Mouse (Mus musculus) frontal cortex, postnatal 25 days (tissue): Measurements from ENCODE around the gene Ifi203.
"Not testable (repeated sequence)": the region's sequence is repeated elsewhere in the genome, so short reads cannot be mapped to it uniquely, and the experiment has no call there.

Experiments used
- DNase-seq, 2 experiments: peaks; one replicate each; pipeline ENCODE4 v3.0.0; 2022; ENCODE audit warnings: low spot score in 2 of 2

The Ifi203 gene

DNA sequence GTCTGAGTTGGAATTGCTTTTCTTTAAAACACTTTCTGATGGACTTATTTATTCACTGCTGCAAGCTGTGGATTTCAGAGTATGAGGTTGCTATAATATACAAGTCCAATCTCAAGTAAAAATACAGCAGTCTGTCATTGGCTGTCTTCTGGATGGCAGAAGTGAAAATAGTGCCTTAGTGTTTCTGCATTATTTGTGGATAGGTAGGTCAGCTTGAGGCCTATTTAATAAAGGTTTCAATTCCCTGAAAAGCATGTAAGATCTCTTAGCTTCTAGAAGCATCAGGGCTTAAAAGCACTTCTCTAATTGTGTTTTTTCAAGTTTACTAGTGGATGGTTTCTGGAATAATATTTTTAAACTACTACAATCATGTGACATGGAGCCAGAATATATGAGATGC is 52.7 kb downstream of the Ifi203 start:
- not testable (repeated sequence) for DNase-seq

DNA sequence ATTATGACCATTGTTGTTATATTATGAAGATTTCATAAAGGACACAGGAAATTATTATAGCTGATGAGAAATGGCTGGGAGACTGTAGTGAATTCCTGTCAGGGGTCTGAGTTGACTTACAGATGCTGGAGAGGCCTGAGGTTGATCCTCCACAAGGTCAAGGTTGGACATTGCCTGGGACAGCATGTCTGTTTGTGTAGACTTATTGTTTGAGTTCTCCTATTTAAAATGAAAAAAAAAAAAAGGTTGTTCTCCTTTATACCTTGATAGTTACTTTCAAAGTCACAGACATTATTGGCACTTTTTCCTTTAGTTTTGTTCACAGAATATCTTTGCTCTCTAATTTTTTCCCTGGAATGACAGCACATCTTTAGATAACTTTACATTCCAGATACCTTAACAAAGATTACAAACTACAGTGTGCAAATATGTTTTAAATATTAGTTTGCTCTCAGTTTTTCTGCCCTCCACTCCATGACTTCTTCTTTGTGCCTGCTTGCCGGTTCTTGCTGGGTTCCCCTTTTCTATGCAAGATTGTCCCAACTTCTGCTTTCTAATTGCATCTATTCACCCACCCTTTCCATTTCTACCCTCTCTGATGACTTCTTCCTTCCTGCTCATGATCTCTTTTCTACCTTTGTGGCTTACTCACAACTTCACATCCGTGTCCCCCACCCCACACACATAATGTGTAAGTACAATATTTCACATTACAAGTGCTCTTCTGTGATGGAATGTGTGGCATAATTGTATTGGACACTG is 55.3 kb downstream of the Ifi203 start:
- DNase-seq, result not testable (repeated sequence)

DNA sequence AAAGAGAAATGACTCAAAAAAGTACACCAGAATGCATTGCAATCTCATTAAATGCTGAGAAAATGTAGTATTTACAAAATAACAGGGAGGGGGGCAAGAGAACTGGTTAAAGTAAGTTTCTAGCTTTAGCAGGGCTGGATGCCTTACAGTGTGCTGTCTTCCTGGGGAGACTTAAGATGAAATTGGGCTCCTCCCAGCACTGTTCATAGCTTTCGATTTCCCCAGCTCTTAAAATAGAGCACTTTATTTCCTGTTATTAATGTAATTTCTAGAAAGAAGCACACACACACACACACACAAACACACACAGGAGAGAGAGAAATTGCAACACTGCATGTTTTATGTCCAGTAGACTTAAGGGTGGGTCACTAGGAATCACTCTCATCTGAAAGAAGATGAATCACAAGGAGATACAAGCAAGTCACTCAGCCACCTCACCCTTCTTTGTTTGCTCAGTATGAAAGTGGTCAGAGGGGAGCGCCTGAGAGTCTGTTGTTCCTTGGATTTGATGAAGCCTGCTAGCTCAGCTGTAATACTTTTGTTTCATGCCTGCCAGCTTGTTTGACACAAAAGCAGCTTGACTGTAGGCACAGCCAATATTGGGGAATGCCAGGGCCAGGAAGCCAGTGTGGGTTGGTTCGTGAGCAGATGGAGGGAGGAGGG is 62.3 kb downstream of the Ifi203 start:
- not testable (repeated sequence) for DNase-seq

DNA sequence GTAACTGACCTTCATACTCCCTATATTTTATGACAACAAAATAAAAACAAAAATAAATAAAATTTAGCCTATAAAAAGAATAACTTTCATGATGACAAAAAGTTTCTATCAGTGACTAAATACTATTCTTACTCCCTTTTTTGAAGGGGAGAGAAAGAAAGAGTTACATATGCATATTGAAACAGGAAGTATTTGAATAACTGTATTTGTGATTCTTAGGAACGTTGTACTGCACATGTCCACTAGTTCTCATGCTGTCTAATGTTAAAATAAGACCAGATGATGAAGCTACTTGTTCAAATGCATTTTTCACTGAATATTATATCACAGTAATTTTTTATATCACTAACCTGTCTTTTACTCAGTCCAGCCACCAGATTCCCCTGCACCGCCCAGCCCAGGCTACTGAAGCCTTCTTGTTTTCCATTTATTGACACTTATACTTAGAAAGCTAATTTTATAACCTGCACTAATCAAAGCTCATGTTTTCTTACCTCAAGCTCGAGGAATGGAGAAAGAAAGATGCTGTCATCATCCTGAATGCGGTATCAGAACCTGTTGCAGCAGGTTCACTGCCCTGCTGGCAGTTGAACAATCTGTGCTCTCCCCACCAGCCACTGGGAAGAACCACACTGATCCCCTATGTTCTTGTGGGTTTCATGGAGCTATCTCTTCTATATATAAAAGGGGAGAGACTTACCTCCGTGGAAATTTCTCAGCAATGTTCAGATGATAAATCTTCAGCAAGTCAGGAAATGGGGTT is 63.1 kb downstream of the Ifi203 start:
- not testable (repeated sequence) for DNase-seq

DNA sequence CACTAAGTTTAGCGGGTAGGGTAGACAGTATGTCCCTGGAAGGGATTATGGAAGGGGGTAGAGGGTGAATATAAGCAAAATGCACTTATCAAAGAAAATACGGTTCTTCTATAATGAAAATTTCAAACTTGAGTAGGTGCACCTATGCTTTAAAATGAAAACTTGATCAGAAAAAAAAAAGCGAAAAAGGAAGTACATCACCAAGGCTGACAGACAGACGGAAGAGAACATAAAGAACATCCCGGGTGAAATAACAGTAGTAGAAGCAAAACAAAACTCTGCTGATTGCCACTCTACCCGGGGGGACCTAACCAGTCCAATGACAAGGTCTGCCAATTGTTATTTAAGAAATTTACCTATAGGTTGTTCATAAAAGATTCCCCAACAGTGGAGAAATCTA is 64.2 kb downstream of the Ifi203 start:
- DNase-seq, result not testable (repeated sequence)

DNA sequence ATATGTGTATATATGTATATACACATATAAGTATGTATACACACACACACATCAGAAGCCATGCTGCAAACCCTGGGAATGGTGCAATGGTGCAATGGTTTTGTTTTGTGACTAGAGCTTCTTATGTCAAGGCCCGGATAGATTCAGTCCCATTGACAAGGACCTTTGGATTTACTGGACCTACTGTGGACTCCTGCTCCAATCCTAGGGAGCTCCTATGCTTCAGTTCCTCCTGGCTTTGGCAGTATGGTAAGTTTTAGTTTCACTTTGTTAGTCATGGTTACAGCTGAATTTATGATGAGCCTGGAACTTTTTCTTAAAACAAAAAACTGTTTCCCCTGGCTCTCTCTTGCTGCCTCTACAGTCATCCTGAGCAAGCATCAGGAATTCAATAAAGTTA is 65.3 kb downstream of the Ifi203 start:
- not testable (repeated sequence) for DNase-seq
